Mouse (Mus musculus): ENCODE measurements around the gene Preb. TPM values are rescaled to one million over a fixed set of nuclear protein-coding genes. Genes with fewer than 3 reads are reported as not detected.

Preb gene
- total RNA-seq, 2 experiments from 2014 or later: 77.5 to 90.5 TPM

GRCm38 (mm10) chr5:30913060-30913841 lies 46.9 kb downstream of the Preb start, which contains the start of gene Emilin1:
Gene Emilin1 (plus strand): TSS chr5:30913402.
- intact Hi-C loops (cut with DNase I; ENCODE audit: low total_unique reads): loop anchor here (5.0 kb wide), 1 partner anchor 106 kb away; no protein-coding TSS in a partner anchor
- DNase-seq: peak; percentile 87

DNA sequence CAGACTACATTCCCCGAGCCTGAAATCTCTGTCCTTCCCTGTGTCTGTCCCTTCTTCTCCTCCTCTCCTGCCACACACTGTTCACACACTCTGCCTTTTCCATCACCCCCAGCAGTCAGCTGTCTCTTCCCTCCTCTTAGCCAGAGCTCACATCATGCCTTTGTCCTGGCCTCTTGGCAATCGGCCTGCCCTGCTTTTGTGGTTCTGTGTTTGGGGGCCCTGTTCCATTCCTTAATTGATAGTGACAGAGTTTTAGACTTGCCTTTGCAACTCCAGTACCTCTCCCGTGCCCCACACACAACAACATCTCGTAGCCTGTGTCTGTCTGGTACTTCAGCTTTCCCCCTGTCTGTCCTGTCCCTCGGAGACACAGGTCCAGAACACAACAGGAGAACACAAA lies 48.0 kb downstream of the Preb start:
- no peak for DNase-seq
- intact Hi-C loops (cut with DNase I; ENCODE audit: low total_unique reads): loop anchor here (5.0 kb wide), 1 partner anchor 105 kb away; no protein-coding TSS in a partner anchor

DNA sequence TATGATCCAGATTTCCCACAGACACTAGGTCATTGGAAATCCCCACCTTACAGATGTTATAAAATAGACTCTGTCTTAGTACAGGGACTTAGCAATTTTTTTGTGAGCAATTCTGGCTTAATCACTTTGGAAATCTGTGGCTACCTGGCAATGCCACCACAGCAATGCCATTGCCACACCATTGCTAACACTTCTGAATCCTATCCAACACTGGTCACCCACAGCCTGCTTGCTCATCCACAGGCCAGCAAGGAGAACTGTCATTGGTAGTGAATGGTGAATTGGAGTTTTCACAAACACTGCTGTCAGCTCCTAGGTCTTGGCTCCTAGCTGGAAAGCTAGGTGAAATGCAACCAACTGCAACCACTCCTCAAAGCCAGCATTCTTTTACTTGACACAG lies 49.7 kb downstream of the Preb start:
- no peak for DNase-seq
- intact Hi-C loops (cut with DNase I; ENCODE audit: low total_unique reads): loop anchor here (5.0 kb wide), 1 partner anchor 103 kb away; no protein-coding TSS in a partner anchor

DNA sequence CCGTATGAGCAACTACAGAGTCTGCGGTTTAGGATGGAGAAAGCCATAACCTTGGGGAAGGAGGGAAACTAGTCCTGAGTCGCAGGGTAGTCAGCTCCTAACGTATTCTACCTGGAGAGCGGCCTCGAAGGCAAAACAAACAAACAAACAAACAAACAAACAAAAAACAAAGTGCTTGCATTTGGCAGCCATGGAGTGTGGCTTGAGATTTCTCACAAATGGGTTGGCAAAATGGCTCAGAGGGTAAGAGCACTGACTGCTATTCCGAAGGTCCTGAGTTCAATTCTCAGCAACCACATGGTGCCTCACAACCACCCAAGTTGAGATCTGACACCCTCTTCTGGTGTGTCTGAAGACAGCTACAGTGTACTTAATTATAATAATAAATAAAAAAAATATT lies 50.3 kb downstream of the Preb start:
- no peak for DNase-seq
- intact Hi-C loops (cut with DNase I; ENCODE audit: low total_unique reads): loop anchor here (5.0 kb wide), 1 partner anchor 103 kb away; no protein-coding TSS in a partner anchor

- intact Hi-C loops (cut with DNase I; ENCODE audit: low total_unique reads): no loop called here
- DNase-seq: no peak
These were observed 50.9 kb downstream of the Preb start for GRCm38 (mm10) chr5:30909300-30909659.

GRCm38 (mm10) chr5:30908426-30909299 lies 51.5 kb downstream of the Preb start:
- intact Hi-C loops (cut with DNase I; ENCODE audit: low total_unique reads): no loop called here
- DNase-seq: no peak

DNA sequence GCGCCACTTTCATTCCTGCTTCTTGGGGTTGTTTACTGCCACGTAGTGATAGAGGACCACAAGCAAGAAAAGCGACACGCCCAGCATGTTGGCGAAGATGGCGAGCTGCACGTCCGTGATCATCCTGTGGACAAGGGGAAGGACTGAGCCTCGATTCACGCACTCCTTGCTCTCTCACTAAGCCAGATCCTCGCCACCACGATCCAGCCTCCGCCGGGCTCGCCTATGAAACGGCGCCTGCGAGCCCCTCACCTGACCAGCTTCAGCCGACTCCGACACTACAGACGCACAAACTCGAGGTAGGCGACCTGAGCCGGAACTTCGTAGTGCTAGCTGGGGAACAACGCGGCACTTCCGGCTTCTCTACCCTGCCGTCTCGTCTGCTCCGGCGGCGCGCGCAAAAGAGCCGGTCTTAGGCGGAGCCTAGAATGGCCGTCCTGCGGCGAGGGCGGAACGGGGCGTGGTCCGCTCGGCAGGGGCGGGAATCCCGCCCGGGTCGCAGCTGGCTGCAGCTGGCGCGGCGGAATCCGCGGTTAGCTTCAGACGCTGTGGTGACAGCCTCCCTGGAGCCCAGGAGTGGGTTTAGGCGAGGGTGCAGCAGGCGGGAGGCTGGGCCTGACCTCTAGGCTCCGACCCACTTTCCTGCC lies 52.6 kb downstream of the Preb start, which contains the start of gene Ost4:
Gene Ost4, minus strand, starts transcription at position 376 of the 647 bp plus-strand sequence.
- DNase-seq: peak; percentile 97
- intact Hi-C loops (cut with DNase I; ENCODE audit: low total_unique reads): no loop called here

DNA sequence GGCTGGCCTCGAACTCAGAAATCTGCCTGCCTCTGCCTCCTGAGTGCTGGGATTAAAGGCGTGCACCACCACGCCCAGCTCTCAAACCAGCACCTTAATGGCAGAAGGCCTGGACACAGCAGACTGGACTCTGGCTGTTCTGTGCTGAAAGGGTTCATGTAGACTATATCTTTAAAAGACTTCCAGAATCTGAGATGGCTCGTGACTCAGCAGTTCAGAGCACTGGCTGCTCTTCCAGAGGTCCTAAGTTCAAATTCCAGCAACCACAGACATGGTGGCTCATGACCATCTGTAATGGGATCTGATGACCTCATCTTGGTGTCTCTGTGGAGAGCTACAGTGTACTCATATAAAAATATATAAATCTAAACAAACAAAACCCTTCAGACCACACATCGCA lies 58.3 kb downstream of the Preb start:
- intact Hi-C loops (cut with DNase I; ENCODE audit: low total_unique reads): no loop called here
- no peak for DNase-seq

Other genes with a start within 250 kb of the Preb start
- 1 to 10 TPM; 1.6 to 2.0 TPM for gene Dpysl5, start 248.8 kb downstream of the Preb start, total RNA-seq (2021)
- 10 to 100 TPM; 59.6 to 61.7 TPM for gene Mapre3, start 145.7 kb downstream of the Preb start, total RNA-seq (2021)
- 10 to 100 TPM; 33.5 to 37.4 TPM for gene Tmem214, start 92.3 kb downstream of the Preb start, total RNA-seq (2021)
- gene Agbl5, start 71.7 kb downstream of the Preb start, total RNA-seq (2021): 1 to 10 TPM; 1.8 to 2.6 TPM
- 100 to 1,000 TPM; 119 to 134 TPM for gene Ost4, start 52.6 kb downstream of the Preb start, total RNA-seq (2021)
- gene Emilin1, start 47.0 kb downstream of the Preb start, total RNA-seq (2021): 10 to 100 TPM; 25.7 to 31.3 TPM
- gene Khk, start 38.9 kb downstream of the Preb start, total RNA-seq (2021): 10 to 100 TPM; 31.4 to 32.7 TPM
- 1 to 10 TPM; 4.5 to 7.7 TPM for gene Cgref1, start 14.8 kb downstream of the Preb start, total RNA-seq (2021)
- under 1 TPM; 0.35 to 0.66 TPM for gene Tcf23, start 8.3 kb upstream of the Preb start, total RNA-seq (2021)
- 10 to 100 TPM; 56.7 to 63.5 TPM for gene Atraid, start 88.0 kb upstream of the Preb start, total RNA-seq (2021)
- 1 to 10 TPM; 2.5 to 2.8 TPM for gene Slc5a6, start 88.6 kb upstream of the Preb start, total RNA-seq (2021)
- gene Cad, start 94.4 kb upstream of the Preb start, total RNA-seq (2021): 10 to 100 TPM; 12.3 to 19.9 TPM
- not detected for gene Dnajc5g, start 145.9 kb upstream of the Preb start, total RNA-seq (2021)
- gene Slc30a3, start 147.9 kb upstream of the Preb start, total RNA-seq (2021): under 1 TPM in 1 of 2 experiments, not detected in 1; 0.10 TPM
- gene Trim54, start 156.4 kb upstream of the Preb start, total RNA-seq (2021): 100 to 1,000 TPM; 190 to 215 TPM
- gene Ucn, start 178.5 kb upstream of the Preb start, total RNA-seq (2021): not detected
- 10 to 100 TPM; 33.9 to 37.3 TPM for gene Mpv17, start 193.9 kb upstream of the Preb start, total RNA-seq (2021)
- under 1 TPM; 0.25 to 0.60 TPM for gene Gm29609, start 219.6 kb upstream of the Preb start, total RNA-seq (2021)
- 10 to 100 TPM; 23.2 to 28.6 TPM for gene Gtf3c2, start 219.8 kb upstream of the Preb start, total RNA-seq (2021)
- gene Snx17, start 232.9 kb upstream of the Preb start, total RNA-seq (2021): 10 to 100 TPM; 42.4 to 42.7 TPM
- gene Eif2b4, start 233.1 kb upstream of the Preb start, total RNA-seq (2021): 10 to 100 TPM; 44.4 to 48.7 TPM
- 1 to 10 TPM; 7.1 TPM for gene Zfp513, start 241.9 kb upstream of the Preb start, total RNA-seq (2021)